Mouse (Mus musculus): ENCODE measurements at regions not wholly inside any gene's neighbourhood (a gene's known extent, or its start where the extent isn't known, plus 50 kb on each side); places are given as distances from the start of the nearest gene placed in this dataset.

- DNase-seq (ENCODE audit: low spot score): no peak
Measured at GRCm38 (mm10) chr9:61500851-61501250, 128.7 kb downstream of the Tle3 start.

GRCm38 (mm10) chr9:61492896-61493295 lies 120.7 kb downstream of the Tle3 start:
- no peak for DNase-seq (ENCODE audit: low spot score)

- no peak for DNase-seq (ENCODE audit: low spot score)
Measured at GRCm38 (mm10) chr9:61491131-61491712, 119.1 kb downstream of the Tle3 start.

- DNase-seq (ENCODE audit: low spot score): no peak
Measured at GRCm38 (mm10) chr9:61489983-61490382, 117.8 kb downstream of the Tle3 start.

GRCm38 (mm10) chr9:61489147-61489546 lies 117.0 kb downstream of the Tle3 start:
- no peak for DNase-seq (ENCODE audit: low spot score)

- DNase-seq (ENCODE audit: low spot score): no peak
Measured at GRCm38 (mm10) chr9:61487824-61488223, 115.7 kb downstream of the Tle3 start.

- DNase-seq (ENCODE audit: low spot score): no peak
Measured at GRCm38 (mm10) chr9:61487146-61487545, 115.0 kb downstream of the Tle3 start.

GRCm38 (mm10) chr9:61484391-61484790 lies 112.2 kb downstream of the Tle3 start:
- peak; percentile 18 for DNase-seq (ENCODE audit: low spot score)

GRCm38 (mm10) chr9:61479626-61480025 lies 107.5 kb downstream of the Tle3 start:
- DNase-seq (ENCODE audit: low spot score): no peak

GRCm38 (mm10) chr9:61478862-61479261 lies 106.7 kb downstream of the Tle3 start:
- no peak for DNase-seq (ENCODE audit: low spot score)

GRCm38 (mm10) chr9:61476351-61476750 lies 104.2 kb downstream of the Tle3 start:
- no peak for DNase-seq (ENCODE audit: low spot score)

GRCm38 (mm10) chr9:61470815-61471505 lies 98.8 kb downstream of the Tle3 start:
- DNase-seq (ENCODE audit: low spot score): no peak

GRCm38 (mm10) chr9:61468897-61469509 lies 96.8 kb downstream of the Tle3 start:
- no peak for DNase-seq (ENCODE audit: low spot score)

- DNase-seq (ENCODE audit: low spot score): no peak
Measured at GRCm38 (mm10) chr9:61468368-61468848, 96.2 kb downstream of the Tle3 start.

Data from c-Kit-positive CD71-positive TER-119-positive erythroid progenitor cells, embryonic 14.5 days (primary cell).